Mouse (Mus musculus): ENCODE measurements around the gene Ppp1r8. TPM values are rescaled to one million over a fixed set of nuclear protein-coding genes. Genes with fewer than 3 reads are reported as not detected.
"Not testable (repeated sequence)": the region's sequence is repeated elsewhere in the genome, so short reads cannot be mapped to it uniquely, and the experiment has no call there.

The Ppp1r8 gene
- total and polyA plus RNA-seq, 3 experiments = 52.6 to 73.5 (median 58.8) TPM

- H3K9me3 ChIP-seq (replicated peaks) = no peaks in the 10 kb centered on the region
- H3K4me1 ChIP-seq (ENCODE audit: insufficient read depth, low read depth, low read length) = peaks cover 32% of the 10 kb centered on the region
- H3K36me3 ChIP-seq (replicated peaks) = no peaks in the 10 kb centered on the region
Measured at GRCm38 (mm10) chr4:132797461-132797860, 45.5 kb downstream of the Ppp1r8 start.

GRCm38 (mm10) chr4:132796196-132796886, 46.6 kb downstream of the Ppp1r8 start, which contains the start of gene Themis2:
TSS of gene Themis2 (minus strand) at chr4:132796387.
- ATAC-seq (ENCODE audit: extremely low read depth, insufficient number of reproducible peaks, low FRiP score, poor library complexity, severe bottlenecking) = no peak
- Histone ChIP-seq H3K4me3 (ENCODE audit: low read depth, low read length) (peak within 1 kb of the TSS; percentile 69; the same call in 1 of the 2 replicates), H3K36me3 (replicated peaks) (no peaks in the 10 kb centered on the region), H3K9me3 (replicated peaks) (no peaks in the 10 kb centered on the region), H3K27me3 (ENCODE audit: insufficient read depth, low read length) (peaks cover 60% of the 10 kb centered on the region), H3K4me1 (ENCODE audit: insufficient read depth, low read depth, low read length) (peaks cover 24% of the 10 kb centered on the region)
- TF ChIP-seq GATA1 (IDR thresholded peaks at IDR 0.05; ENCODE audit: borderline replicate concordance, low read length) (no peak), POLR2AphosphoS5 (IDR thresholded peaks at IDR 0.05; ENCODE audit: insufficient replicate concordance, low read depth, low read length) (no peak), GATA2 (IDR thresholded peaks at IDR 0.05; ENCODE audit: borderline replicate concordance, low read depth, low read length) (no peak), CTCF (IDR thresholded peaks at IDR 0.05; ENCODE audit: low read depth, low read length) (no peak), TAL1 (conservative IDR thresholded peaks at IDR 0.05; ENCODE audit: low read depth, low read length) (no peak)
- peak; percentile 62 for DNase-seq (ENCODE audit: low spot score)

More at GRCm38 (mm10) chr4:132797461-132797860, 45.5 kb downstream of the Ppp1r8 start:
- Histone ChIP-seq H3K27me3 (ENCODE audit: insufficient read depth, low read length) (peaks cover 60% of the 10 kb centered on the region), H3K4me3 (ENCODE audit: low read depth, low read length) (no peak overlapping the region)
- no peak for DNase-seq (ENCODE audit: low spot score)
- no peak for TF ChIP-seq CTCF (IDR thresholded peaks at IDR 0.05; ENCODE audit: low read depth, low read length)
- no peak for TF ChIP-seq GATA1 (IDR thresholded peaks at IDR 0.05; ENCODE audit: borderline replicate concordance, low read length)
- no peak for TF ChIP-seq GATA2 (IDR thresholded peaks at IDR 0.05; ENCODE audit: borderline replicate concordance, low read depth, low read length)
- no peak for TF ChIP-seq POLR2AphosphoS5 (IDR thresholded peaks at IDR 0.05; ENCODE audit: insufficient replicate concordance, low read depth, low read length)
- no peak for TF ChIP-seq TAL1 (conservative IDR thresholded peaks at IDR 0.05; ENCODE audit: low read depth, low read length)
- ATAC-seq (ENCODE audit: extremely low read depth, insufficient number of reproducible peaks, low FRiP score, poor library complexity, severe bottlenecking) = no peak

- H3K4me3 ChIP-seq (ENCODE audit: low read depth, low read length) = no peak overlapping the region
- H3K9me3 ChIP-seq (replicated peaks) = no peaks in the 10 kb centered on the region
- TF ChIP-seq TAL1 (conservative IDR thresholded peaks at IDR 0.05; ENCODE audit: low read depth, low read length) (no peak), POLR2AphosphoS5 (IDR thresholded peaks at IDR 0.05; ENCODE audit: insufficient replicate concordance, low read depth, low read length) (no peak), CTCF (IDR thresholded peaks at IDR 0.05; ENCODE audit: low read depth, low read length) (no peak), GATA2 (IDR thresholded peaks at IDR 0.05; ENCODE audit: borderline replicate concordance, low read depth, low read length) (no peak), GATA1 (IDR thresholded peaks at IDR 0.05; ENCODE audit: borderline replicate concordance, low read length) (no peak)
Measured at GRCm38 (mm10) chr4:132795171-132795570, 47.8 kb downstream of the Ppp1r8 start.

DNA sequence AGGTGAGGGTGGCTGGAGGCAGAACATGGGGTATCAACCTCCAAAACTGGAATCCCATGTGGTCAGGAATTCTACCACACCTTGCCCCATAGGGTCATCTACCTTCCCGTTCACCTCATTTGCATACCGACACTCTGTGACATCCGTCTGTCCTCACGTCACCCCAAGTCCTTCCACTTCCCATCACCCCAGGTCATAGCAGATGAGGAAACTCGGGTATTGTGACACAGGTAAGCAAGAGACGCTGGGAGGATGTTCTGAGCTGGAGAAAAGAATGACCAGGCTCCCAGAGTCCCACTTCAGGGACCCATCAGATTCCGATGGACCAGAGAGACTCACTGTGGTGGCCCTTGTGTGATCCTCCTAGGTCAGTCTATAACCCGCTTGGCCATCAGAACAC, 48.2 kb downstream of the Ppp1r8 start:
- Histone ChIP-seq H3K36me3 (replicated peaks) (no peaks in the 10 kb centered on the region), H3K4me3 (ENCODE audit: low read depth, low read length) (no peak overlapping the region), H3K9me3 (replicated peaks) (no peaks in the 10 kb centered on the region), H3K4me1 (ENCODE audit: insufficient read depth, low read depth, low read length) (peaks cover 24% of the 10 kb centered on the region), H3K27me3 (ENCODE audit: insufficient read depth, low read length) (peaks cover 60% of the 10 kb centered on the region)
- ATAC-seq (ENCODE audit: extremely low read depth, insufficient number of reproducible peaks, low FRiP score, poor library complexity, severe bottlenecking) = no peak
- DNase-seq (ENCODE audit: low spot score) = no peak
- TF ChIP-seq POLR2AphosphoS5 (IDR thresholded peaks at IDR 0.05; ENCODE audit: insufficient replicate concordance, low read depth, low read length) = no peak
- TF ChIP-seq TAL1 (conservative IDR thresholded peaks at IDR 0.05; ENCODE audit: low read depth, low read length) = no peak
- TF ChIP-seq CTCF (IDR thresholded peaks at IDR 0.05; ENCODE audit: low read depth, low read length) = no peak
- TF ChIP-seq GATA2 (IDR thresholded peaks at IDR 0.05; ENCODE audit: borderline replicate concordance, low read depth, low read length) = no peak
- TF ChIP-seq GATA1 (IDR thresholded peaks at IDR 0.05; ENCODE audit: borderline replicate concordance, low read length) = no peak

More at GRCm38 (mm10) chr4:132795171-132795570, 47.8 kb downstream of the Ppp1r8 start:
- Histone ChIP-seq H3K4me1 (ENCODE audit: insufficient read depth, low read depth, low read length) (peaks cover 24% of the 10 kb centered on the region), H3K27me3 (ENCODE audit: insufficient read depth, low read length) (peaks cover 60% of the 10 kb centered on the region), H3K36me3 (replicated peaks) (no peaks in the 10 kb centered on the region)
- ATAC-seq (ENCODE audit: extremely low read depth, insufficient number of reproducible peaks, low FRiP score, poor library complexity, severe bottlenecking) (no peak), DNase-seq (ENCODE audit: low spot score) (no peak)

GRCm38 (mm10) chr4:132794028-132794427, 48.9 kb downstream of the Ppp1r8 start:
- ATAC-seq (ENCODE audit: extremely low read depth, insufficient number of reproducible peaks, low FRiP score, poor library complexity, severe bottlenecking) (no peak), DNase-seq (ENCODE audit: low spot score) (no peak)
- no peaks in the 10 kb centered on the region for H3K9me3 ChIP-seq (replicated peaks)
- peaks cover 64% of the 10 kb centered on the region for H3K27me3 ChIP-seq (ENCODE audit: insufficient read depth, low read length)
- H3K36me3 ChIP-seq (replicated peaks) = no peaks in the 10 kb centered on the region
- H3K4me3 ChIP-seq (ENCODE audit: low read depth, low read length) = no peak overlapping the region
- TF ChIP-seq GATA1 (IDR thresholded peaks at IDR 0.05; ENCODE audit: borderline replicate concordance, low read length) (no peak), POLR2AphosphoS5 (IDR thresholded peaks at IDR 0.05; ENCODE audit: insufficient replicate concordance, low read depth, low read length) (no peak), GATA2 (IDR thresholded peaks at IDR 0.05; ENCODE audit: borderline replicate concordance, low read depth, low read length) (no peak), CTCF (IDR thresholded peaks at IDR 0.05; ENCODE audit: low read depth, low read length) (no peak), TAL1 (conservative IDR thresholded peaks at IDR 0.05; ENCODE audit: low read depth, low read length) (no peak)
- peaks cover 24% of the 10 kb centered on the region for H3K4me1 ChIP-seq (ENCODE audit: insufficient read depth, low read depth, low read length)

- not testable (repeated sequence) for ATAC-seq (ENCODE audit: extremely low read depth, insufficient number of reproducible peaks, low FRiP score, poor library complexity, severe bottlenecking); DNase-seq (ENCODE audit: low spot score); H3K36me3 ChIP-seq (replicated peaks); H3K4me3 ChIP-seq (ENCODE audit: low read depth, low read length); H3K9me3 ChIP-seq (replicated peaks)
- Histone ChIP-seq H3K4me1 (ENCODE audit: insufficient read depth, low read depth, low read length) (peaks cover 24% of the 10 kb centered on the region), H3K27me3 (ENCODE audit: insufficient read depth, low read length) (peaks cover 64% of the 10 kb centered on the region)
Measured at GRCm38 (mm10) chr4:132793322-132794004, 49.5 kb downstream of the Ppp1r8 start.
